Mouse (Mus musculus): ENCODE data around the gene Tspyl3. TPM values are rescaled to one million over a fixed set of nuclear protein-coding genes. Genes with fewer than 3 reads are reported as not detected.

The Tspyl3 gene
- polyA plus RNA-seq, 1 experiment: 3.9 TPM

- Histone ChIP-seq H3K27ac (ENCODE audit: insufficient read depth, low read length) (no peak overlapping the region), H3K36me3 (ENCODE audit: control insufficient read depth, insufficient read depth, low read length, poor library complexity, severe bottlenecking) (peaks cover 17% of the 10 kb centered on the region), H3K9ac (ENCODE audit: low read depth, poor library complexity, severe bottlenecking) (no peak overlapping the region)
These were observed 12.7 kb upstream of the Tspyl3 start for GRCm38 (mm10) chr2:153237891-153238290.

DNA sequence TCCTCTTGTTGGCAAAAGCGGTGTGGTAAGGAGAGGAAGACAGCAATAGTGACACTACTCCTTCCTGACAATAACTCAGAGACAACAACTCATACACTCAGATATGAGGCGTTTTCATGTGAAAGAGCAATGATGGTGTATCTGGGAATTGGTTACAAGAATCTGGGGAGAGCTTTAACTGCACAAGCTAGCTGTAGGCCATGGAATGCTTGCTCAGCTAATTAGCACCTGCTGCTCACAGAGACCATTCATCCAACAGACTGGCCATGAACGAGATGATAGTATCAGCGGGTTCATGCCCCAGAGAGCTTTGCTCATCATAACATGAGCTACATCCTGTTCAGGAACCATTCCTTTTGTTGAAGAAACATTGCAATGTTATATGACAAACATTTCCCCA lies 12.0 kb upstream of the Tspyl3 start:
- TF ChIP-seq POLR2A (IDR thresholded peaks at IDR 0.05; ENCODE audit: insufficient read depth, low read length): no peak
- no peak for TF ChIP-seq CTCF (IDR thresholded peaks at IDR 0.05; ENCODE audit: low read depth, low read length)
- no peak for TF ChIP-seq EP300 (IDR thresholded peaks at IDR 0.05; ENCODE audit: insufficient read depth, low read depth, low read length)
- Histone ChIP-seq H3K4me1 (ENCODE audit: control insufficient read depth, insufficient read depth, low read length) (no peaks in the 10 kb centered on the region), H3K27ac (ENCODE audit: insufficient read depth, low read length) (no peak overlapping the region), H3K9ac (ENCODE audit: low read depth, poor library complexity, severe bottlenecking) (no peak overlapping the region), H3K36me3 (ENCODE audit: control insufficient read depth, insufficient read depth, low read length, poor library complexity, severe bottlenecking) (peaks cover 21% of the 10 kb centered on the region), H3K27me3 (ENCODE audit: control insufficient read depth, insufficient read depth, low read length, poor library complexity, severe bottlenecking) (no peaks in the 10 kb centered on the region), H3K4me3 (ENCODE audit: low read depth, low read length) (no peak overlapping the region), H3K9me3 (replicated peaks; ENCODE audit: control insufficient read depth, insufficient read depth, low read length, poor library complexity, severe bottlenecking) (no peaks in the 10 kb centered on the region)

More at GRCm38 (mm10) chr2:153237891-153238290, 12.7 kb upstream of the Tspyl3 start:
- H3K27me3 ChIP-seq (ENCODE audit: control insufficient read depth, insufficient read depth, low read length, poor library complexity, severe bottlenecking): no peaks in the 10 kb centered on the region
- TF ChIP-seq POLR2A (IDR thresholded peaks at IDR 0.05; ENCODE audit: insufficient read depth, low read length): no peak
- TF ChIP-seq CTCF (IDR thresholded peaks at IDR 0.05; ENCODE audit: low read depth, low read length): no peak
- no peak for TF ChIP-seq EP300 (IDR thresholded peaks at IDR 0.05; ENCODE audit: insufficient read depth, low read depth, low read length)
- no peak overlapping the region for H3K4me3 ChIP-seq (ENCODE audit: low read depth, low read length)
- H3K9me3 ChIP-seq (replicated peaks; ENCODE audit: control insufficient read depth, insufficient read depth, low read length, poor library complexity, severe bottlenecking): no peaks in the 10 kb centered on the region
- no peaks in the 10 kb centered on the region for H3K4me1 ChIP-seq (ENCODE audit: control insufficient read depth, insufficient read depth, low read length)

- Histone ChIP-seq H3K27me3 (ENCODE audit: control insufficient read depth, insufficient read depth, low read length, poor library complexity, severe bottlenecking) (no peaks in the 10 kb centered on the region), H3K9me3 (replicated peaks; ENCODE audit: control insufficient read depth, insufficient read depth, low read length, poor library complexity, severe bottlenecking) (no peaks in the 10 kb centered on the region), H3K4me1 (ENCODE audit: control insufficient read depth, insufficient read depth, low read length) (no peaks in the 10 kb centered on the region), H3K9ac (ENCODE audit: low read depth, poor library complexity, severe bottlenecking) (no peak overlapping the region), H3K36me3 (ENCODE audit: control insufficient read depth, insufficient read depth, low read length, poor library complexity, severe bottlenecking) (peaks cover 18% of the 10 kb centered on the region), H3K4me3 (ENCODE audit: low read depth, low read length) (no peak overlapping the region), H3K27ac (ENCODE audit: insufficient read depth, low read length) (no peak overlapping the region)
- TF ChIP-seq POLR2A (IDR thresholded peaks at IDR 0.05; ENCODE audit: insufficient read depth, low read length) (no peak), CTCF (IDR thresholded peaks at IDR 0.05; ENCODE audit: low read depth, low read length) (no peak), EP300 (IDR thresholded peaks at IDR 0.05; ENCODE audit: insufficient read depth, low read depth, low read length) (no peak)
These were observed 3.3 kb upstream of the Tspyl3 start for GRCm38 (mm10) chr2:153228523-153228922.

- H3K4me3 ChIP-seq (ENCODE audit: low read depth, low read length): no peak overlapping the region
- no peak for TF ChIP-seq POLR2A (IDR thresholded peaks at IDR 0.05; ENCODE audit: insufficient read depth, low read length)
- peaks cover 15% of the 10 kb centered on the region for H3K36me3 ChIP-seq (ENCODE audit: control insufficient read depth, insufficient read depth, low read length, poor library complexity, severe bottlenecking)
- H3K27ac ChIP-seq (ENCODE audit: insufficient read depth, low read length): no peak overlapping the region
- no peaks in the 10 kb centered on the region for H3K27me3 ChIP-seq (ENCODE audit: control insufficient read depth, insufficient read depth, low read length, poor library complexity, severe bottlenecking)
- H3K4me1 ChIP-seq (ENCODE audit: control insufficient read depth, insufficient read depth, low read length): no peaks in the 10 kb centered on the region
- no peaks in the 10 kb centered on the region for H3K9me3 ChIP-seq (replicated peaks; ENCODE audit: control insufficient read depth, insufficient read depth, low read length, poor library complexity, severe bottlenecking)
- H3K9ac ChIP-seq (ENCODE audit: low read depth, poor library complexity, severe bottlenecking): no peak overlapping the region
These were observed 2.7 kb upstream of the Tspyl3 start for GRCm38 (mm10) chr2:153227959-153228358.

- peaks cover 4% of the 10 kb centered on the region; the same call in 1 of the 2 replicates for H3K36me3 ChIP-seq (ENCODE audit: control insufficient read depth, insufficient read depth, low read length, poor library complexity, severe bottlenecking)
- peak overlapping the region; percentile 82 for H3K9ac ChIP-seq (ENCODE audit: low read depth, poor library complexity, severe bottlenecking)
- no peak overlapping the region for H3K27ac ChIP-seq (ENCODE audit: insufficient read depth, low read length)
- no peaks in the 10 kb centered on the region for H3K9me3 ChIP-seq (replicated peaks; ENCODE audit: control insufficient read depth, insufficient read depth, low read length, poor library complexity, severe bottlenecking)
- peak overlapping the region; percentile 91; the same call in 1 of the 2 replicates for H3K4me3 ChIP-seq (ENCODE audit: low read depth, low read length)
- no peaks in the 10 kb centered on the region for H3K27me3 ChIP-seq (ENCODE audit: control insufficient read depth, insufficient read depth, low read length, poor library complexity, severe bottlenecking)
- H3K4me1 ChIP-seq (ENCODE audit: control insufficient read depth, insufficient read depth, low read length): no peaks in the 10 kb centered on the region
- TF ChIP-seq EP300 (IDR thresholded peaks at IDR 0.05; ENCODE audit: insufficient read depth, low read depth, low read length) (no peak), CTCF (IDR thresholded peaks at IDR 0.05; ENCODE audit: low read depth, low read length) (no peak), POLR2A (IDR thresholded peaks at IDR 0.05; ENCODE audit: insufficient read depth, low read length) (no peak)
These were observed 333 bp upstream of the Tspyl3 start for GRCm38 (mm10) chr2:153225595-153225953.

GRCm38 (mm10) chr2:153222566-153222965 lies 2.7 kb downstream of the Tspyl3 start:
- Histone ChIP-seq H3K27me3 (ENCODE audit: control insufficient read depth, insufficient read depth, low read length, poor library complexity, severe bottlenecking) (no peaks in the 10 kb centered on the region), H3K4me1 (ENCODE audit: control insufficient read depth, insufficient read depth, low read length) (no peaks in the 10 kb centered on the region), H3K27ac (ENCODE audit: insufficient read depth, low read length) (no peak overlapping the region), H3K36me3 (ENCODE audit: control insufficient read depth, insufficient read depth, low read length, poor library complexity, severe bottlenecking) (no peaks in the 10 kb centered on the region), H3K9ac (ENCODE audit: low read depth, poor library complexity, severe bottlenecking) (no peak overlapping the region), H3K9me3 (replicated peaks; ENCODE audit: control insufficient read depth, insufficient read depth, low read length, poor library complexity, severe bottlenecking) (no peaks in the 10 kb centered on the region), H3K4me3 (ENCODE audit: low read depth, low read length) (no peak overlapping the region)
- TF ChIP-seq CTCF (IDR thresholded peaks at IDR 0.05; ENCODE audit: low read depth, low read length) (no peak), EP300 (IDR thresholded peaks at IDR 0.05; ENCODE audit: insufficient read depth, low read depth, low read length) (no peak), POLR2A (IDR thresholded peaks at IDR 0.05; ENCODE audit: insufficient read depth, low read length) (no peak)
